Mouse (Mus musculus) neural tube, embryonic 11.5 days (tissue): Measurements from ENCODE around the gene Vrk1. TPM values are rescaled to one million over a fixed set of nuclear protein-coding genes. Genes with fewer than 3 reads are reported as not detected.

ENCODE experiments used
- ATAC-seq: fragments of 200-750 bp; cut with Nextera tagmentation; 2 replicates; pipeline ENCODE4 v1.8.0; 2017; ENCODE audit warnings: moderate number of reproducible peaks, mild to moderate bottlenecking, moderate TSS enrichment, moderate library complexity; ENCODE audit not compliant: insufficient read depth, low FRiP score, low TSS enrichment
- DNase-seq: peaks from one replicate; pipeline ENCODE4 v3.0.0-alpha.2; 2015; ENCODE audit warnings: low spot score
- H3K27ac ChIP-seq: fragments of 300-500 bp; sonication (generic); 2 replicates; pipeline ENCODE4 v1.5.1; 2014; ENCODE audit warnings: low read depth, mild to moderate bottlenecking, low read length
- H3K27me3 ChIP-seq: fragments of 300-500 bp; sonication (generic); 2 replicates; pipeline ENCODE4 v1.6.1; 2014; ENCODE audit warnings: mild to moderate bottlenecking, low read length, mixed read lengths; ENCODE audit not compliant: control insufficient read depth, insufficient read depth
- H3K36me3 ChIP-seq: fragments of 300-500 bp; sonication (generic); 2 replicates; pipeline ENCODE4 v1.6.1; 2014; ENCODE audit warnings: mild to moderate bottlenecking, low read length, moderate library complexity, mixed read lengths; ENCODE audit not compliant: control insufficient read depth, insufficient read depth
- H3K4me1 ChIP-seq: fragments of 300-500 bp; sonication (generic); 2 replicates; pipeline ENCODE4 v1.6.1; 2014; ENCODE audit warnings: low read length, mixed read lengths; ENCODE audit not compliant: control insufficient read depth, insufficient read depth
- H3K4me2 ChIP-seq: fragments of 300-500 bp; sonication (generic); 2 replicates; pipeline ENCODE4 v1.6.1; 2014; ENCODE audit warnings: low read depth, mild to moderate bottlenecking, moderate library complexity
- H3K4me3 ChIP-seq: fragments of 300-500 bp; sonication (generic); 2 replicates; pipeline ENCODE4 v1.5.1; 2014; ENCODE audit warnings: low read depth, low read length
- H3K9ac ChIP-seq: fragments of 300-500 bp; sonication (generic); 2 replicates; pipeline ENCODE4 v1.6.1; 2014; ENCODE audit warnings: mild to moderate bottlenecking, low read length
- H3K9me3 ChIP-seq: fragments of 300-500 bp; sonication (generic); 2 replicates; pipeline ENCODE4 v1.6.1; 2016; ENCODE audit warnings: low read length; ENCODE audit not compliant: control insufficient read depth
- WGBS: fragments of 180-500 bp; shearing (Covaris S2); extraction: QIAGEN DNeasy Blood & Tissue Kit; methylation state at CpG from one replicate; pipeline ENCODE4 v1.1.7; 2014; 5-methylcytosine and 5-hydroxymethylcytosine counted together
- polyA plus RNA-seq: library from polyadenylated mRNA; unstranded; fragments of >200 nt; fragmentation: Nextera tagmentation; extraction: Ambion mirVana; gene quantifications from 2 replicates; pipeline ENCODE4 v1.2.1, GENCODE M21; 2014

Vrk1 gene
- polyA plus RNA-seq, 1 experiment from 2014 or later, result 88.4 TPM

GRCm38 (mm10) chr12:105992756-105993155 is 17.3 kb upstream of the Vrk1 start:
- DNase-seq (no peak), ATAC-seq (no peak)
- Histone ChIP-seq H3K4me2 (no peak overlapping the region), H3K36me3 (no peaks in the 10 kb centered on the region), H3K27ac (0 out of 2 replicates have a peak overlapping the region, but pooled peaks have one; percentile 14), H3K4me1 (no peaks in the 10 kb centered on the region; the same call in 1 of the 2 replicates), H3K4me3 (no peak overlapping the region), H3K9me3 (no peaks in the 10 kb centered on the region), H3K9ac (no peak overlapping the region), H3K27me3 (no peaks in the 10 kb centered on the region)
- 85% methylated on average over 5 of the region's 5 CpGs for WGBS

GRCm38 (mm10) chr12:105993356-105993755 is 16.7 kb upstream of the Vrk1 start:
- no peaks in the 10 kb centered on the region; the same call in 1 of the 2 replicates for H3K4me1 ChIP-seq
- no peaks in the 10 kb centered on the region for H3K9me3 ChIP-seq
- H3K9ac ChIP-seq, result no peak overlapping the region
- WGBS, result 49% methylated on average over 7 of the region's 7 CpGs
- H3K4me2 ChIP-seq, result no peak overlapping the region
- 0 out of 2 replicates have a peak overlapping the region, but pooled peaks have one; percentile 14 for H3K27ac ChIP-seq
- DNase-seq, result no peak
- no peaks in the 10 kb centered on the region for H3K36me3 ChIP-seq
- no peaks in the 10 kb centered on the region for H3K27me3 ChIP-seq
- ATAC-seq, result no peak
- H3K4me3 ChIP-seq, result no peak overlapping the region

GRCm38 (mm10) chr12:105995940-105996339 is 14.1 kb upstream of the Vrk1 start:
- Histone ChIP-seq H3K4me3 (no peak overlapping the region), H3K27ac (no peak overlapping the region), H3K36me3 (no peaks in the 10 kb centered on the region), H3K4me2 (no peak overlapping the region), H3K27me3 (no peaks in the 10 kb centered on the region), H3K4me1 (no peaks in the 10 kb centered on the region; the same call in 1 of the 2 replicates), H3K9me3 (no peaks in the 10 kb centered on the region), H3K9ac (no peak overlapping the region)
- 66% methylated on average over 4 of the region's 4 CpGs for WGBS
- no peak for ATAC-seq
- DNase-seq, result no peak

- no peak for DNase-seq
- H3K9me3 ChIP-seq, result no peaks in the 10 kb centered on the region
- H3K4me3 ChIP-seq, result no peak overlapping the region
- no peaks in the 10 kb centered on the region for H3K27me3 ChIP-seq
- no peaks in the 10 kb centered on the region for H3K36me3 ChIP-seq
- H3K4me2 ChIP-seq, result no peak overlapping the region
- no peak overlapping the region for H3K9ac ChIP-seq
- no peak for ATAC-seq
- H3K4me1 ChIP-seq, result no peaks in the 10 kb centered on the region; the same call in 1 of the 2 replicates
- no peak overlapping the region for H3K27ac ChIP-seq
- 89% methylated on average over 19 of the region's 19 CpGs for WGBS
These were observed 12.8 kb upstream of the Vrk1 start for GRCm38 (mm10) chr12:105997028-105997786.

GRCm38 (mm10) chr12:106001775-106002174 is 8.3 kb upstream of the Vrk1 start:
- H3K4me2 ChIP-seq, result no peak overlapping the region
- H3K9me3 ChIP-seq, result no peaks in the 10 kb centered on the region
- no peak overlapping the region for H3K9ac ChIP-seq
- H3K4me3 ChIP-seq, result no peak overlapping the region
- H3K27me3 ChIP-seq, result no peaks in the 10 kb centered on the region
- no peak overlapping the region for H3K27ac ChIP-seq
- WGBS, result 49% methylated on average over 8 of the region's 8 CpGs
- DNase-seq (no peak), ATAC-seq (no peak)
- H3K36me3 ChIP-seq, result no peaks in the 10 kb centered on the region
- no peaks in the 10 kb centered on the region for H3K4me1 ChIP-seq

GRCm38 (mm10) chr12:106004719-106005118 is 5.3 kb upstream of the Vrk1 start:
- Histone ChIP-seq H3K4me2 (no peak overlapping the region), H3K9me3 (no peaks in the 10 kb centered on the region), H3K9ac (no peak overlapping the region), H3K4me3 (no peak overlapping the region), H3K36me3 (no peaks in the 10 kb centered on the region), H3K4me1 (no peaks in the 10 kb centered on the region), H3K27ac (no peak overlapping the region), H3K27me3 (no peaks in the 10 kb centered on the region)
- ATAC-seq, result no peak
- WGBS, result 75% methylated on average over 6 of the region's 6 CpGs
- no peak for DNase-seq

GRCm38 (mm10) chr12:106006218-106006617 is 3.8 kb upstream of the Vrk1 start:
- H3K36me3 ChIP-seq, result no peaks in the 10 kb centered on the region

GRCm38 (mm10) chr12:106008348-106009050 is 1.5 kb upstream of the Vrk1 start:
- Histone ChIP-seq H3K9ac (no peak overlapping the region; the same call in 1 of the 2 replicates), H3K4me1 (no peaks in the 10 kb centered on the region), H3K4me2 (no peak overlapping the region), H3K27me3 (no peaks in the 10 kb centered on the region), H3K9me3 (no peaks in the 10 kb centered on the region), H3K27ac (no peak overlapping the region), H3K36me3 (no peaks in the 10 kb centered on the region), H3K4me3 (no peak overlapping the region)
- no peak for DNase-seq
- ATAC-seq, result no peak
- 91% methylated on average over 22 of the region's 22 CpGs for WGBS

More at GRCm38 (mm10) chr12:106006218-106006617, 3.8 kb upstream of the Vrk1 start:
- H3K4me1 ChIP-seq, result no peaks in the 10 kb centered on the region
- no peaks in the 10 kb centered on the region for H3K9me3 ChIP-seq
- no peaks in the 10 kb centered on the region for H3K27me3 ChIP-seq
- no peak overlapping the region for H3K27ac ChIP-seq
- H3K4me3 ChIP-seq, result no peak overlapping the region
- H3K4me2 ChIP-seq, result no peak overlapping the region
- DNase-seq (no peak), ATAC-seq (no peak)
- H3K9ac ChIP-seq, result no peak overlapping the region
- WGBS, result 87% methylated on average over 6 of the region's 6 CpGs
